In genomic region chr10:115323295-115323694, GRCm38 (mm10) we compare ENCODE assay signal across 8 mouse cellular contexts. TPM values are rescaled to one million over a fixed set of nuclear protein-coding genes. Genes with fewer than 3 reads are reported as not detected.
DNase-seq lines count a peak whose midpoint lies in the region; ATAC-seq lines count a peak whose summit lies in the region.

No protein-coding gene starts in this region.

- H3K4me1 ChIP-seq in intestine, embryonic 15.5 days (replicated peaks) = no peaks in the 10 kb centered on the region
- no peaks in the 10 kb centered on the region; the same call in 1 of the 2 replicates for H3K4me1 ChIP-seq in limb, embryonic 13.5 days

- no peak overlapping the region for H3K9ac ChIP-seq in intestine, embryonic 15.5 days
- H3K9ac ChIP-seq in limb, embryonic 13.5 days = no peak overlapping the region

- no peak overlapping the region for H3K4me3 ChIP-seq in intestine, embryonic 15.5 days (replicated peaks)
- no peak overlapping the region for H3K4me3 ChIP-seq in limb, embryonic 13.5 days

- peak; percentile 49; the same call in 1 of the 2 replicates for ATAC-seq in intestine, embryonic 15.5 days
- peak; percentile 22; the same call in 1 of the 2 replicates for ATAC-seq in limb, embryonic 13.5 days (ENCODE audit: low FRiP score, low read depth)

- no peaks in the 10 kb centered on the region for H3K36me3 ChIP-seq in intestine, embryonic 15.5 days
- H3K36me3 ChIP-seq in limb, embryonic 13.5 days = no peaks in the 10 kb centered on the region

- no peak overlapping the region for H3K4me2 ChIP-seq in intestine, embryonic 15.5 days (replicated peaks)
- H3K4me2 ChIP-seq in limb, embryonic 13.5 days (replicated peaks) = no peak overlapping the region

- no peaks in the 10 kb centered on the region for H3K27me3 ChIP-seq in intestine, embryonic 15.5 days (replicated peaks)
- no peaks in the 10 kb centered on the region for H3K27me3 ChIP-seq in limb, embryonic 13.5 days

- WGBS in intestine, embryonic 15.5 days = 11% methylated on average over 6 of the region's 6 CpGs
- 10% methylated on average over 6 of the region's 6 CpGs for WGBS in limb, embryonic 13.5 days

- no peak overlapping the region for H3K27ac ChIP-seq in intestine, embryonic 15.5 days
- H3K27ac ChIP-seq in limb, embryonic 13.5 days = no peak overlapping the region

- H3K9me3 ChIP-seq in intestine, embryonic 15.5 days = no peaks in the 10 kb centered on the region
- H3K9me3 ChIP-seq in limb, embryonic 13.5 days = no peaks in the 10 kb centered on the region

- DNase-seq in 3T3-L1 (ENCODE audit: low read depth, low spot score) (peak; percentile 82), MN1 (ENCODE audit: low spot score) (peak; percentile 91)
- DNase-seq in cerebellum, adult 18-20 months = peak; percentile 70 to 82
- DNase-seq in forelimb bud, embryonic 11.5 days (ENCODE audit: low read depth, low spot score) = peak; percentile 75
- peak; percentile 34 for DNase-seq in ovary, adult 18-20 months (ENCODE audit: low spot score)
- DNase-seq in thymus, postnatal 0 days (ENCODE audit: low spot score) = peak; percentile 82

RNA-seq across cellular contexts. Expression of gene Rab21, which starts 7.9 kb away (rescaled TPM):
- polyA plus RNA-seq in intestine, embryonic 15.5 days (2015; fragmentation: Nextera tagmentation; extraction: Ambion mirVana) = 5.5 and 8.1 TPM in 2 replicates
- 4.2 and 4.8 TPM in 2 replicates for polyA plus RNA-seq in limb, embryonic 13.5 days (2015; fragmentation: Nextera tagmentation; extraction: Ambion mirVana)
- polyA plus RNA-seq in thymus, postnatal 0 days (2015; fragmentation: Nextera tagmentation; extraction: Ambion mirVana) = 12.3 and 21.5 TPM in 2 replicates

RNA-seq across cellular contexts. Expression of gene Tmem19, which starts 39.0 kb away (rescaled TPM):
- polyA plus RNA-seq in intestine, embryonic 15.5 days (2015; fragmentation: Nextera tagmentation; extraction: Ambion mirVana) = 27.1 and 29.4 TPM in 2 replicates
- polyA plus RNA-seq in limb, embryonic 13.5 days (2015; fragmentation: Nextera tagmentation; extraction: Ambion mirVana) = 25.3 and 27.7 TPM in 2 replicates
- 46.8 and 53.6 TPM in 2 replicates for polyA plus RNA-seq in thymus, postnatal 0 days (2015; fragmentation: Nextera tagmentation; extraction: Ambion mirVana)

Comparison
In these comparisons a context has a peak if more than half of its experiments do, and no peak if none do; other contexts are left out.
1. DNase-seq: peak in every context shown above with its lines; median percentile 91 in MN1; 82 in 3T3-L1; 82 in thymus, postnatal 0 days; 76 in cerebellum, adult 18-20 months; 75 in forelimb bud, embryonic 11.5 days; 34 in ovary, adult 18-20 months.